Mouse (Mus musculus) MEL (cell line): Measurements from ENCODE around the gene Dusp16. TPM values are rescaled to one million over a fixed set of nuclear protein-coding genes. Genes with fewer than 3 reads are reported as not detected.
A peak's percentile ranks its signal among the peaks of the same experiment; 100 is the strongest.

Source experiments
- DNase-seq: peaks from one replicate; pipeline ENCODE4 v3.0.0; 2011; ENCODE audit warnings: low read depth, low spot score
- H3K27ac ChIP-seq: 2 replicates; pipeline ENCODE4 v1.5.1; 2012; ENCODE audit warnings: low read depth, mild to moderate bottlenecking, control low read depth, low read length, moderate library complexity; ENCODE audit not compliant: control insufficient read depth
- H3K27me3 ChIP-seq, 2 experiments: fragments of 150-350 bp in 1 of 2; sonication (generic) in 1 of 2; 2 replicates each; pipeline ENCODE4 v1.6.1; 2012; ENCODE audit warnings: low read length in 2 of 2, mild to moderate bottlenecking in 2 of 2, improper control_type of control experiment in 1 of 2, moderate library complexity in 1 of 2; ENCODE audit not compliant: insufficient read depth in 2 of 2, control insufficient read depth in 1 of 2
- H3K36me3 ChIP-seq, 2 experiments: 2 replicates each; pipeline ENCODE4 v1.6.1; 2012 to 2014; ENCODE audit warnings: low read length in 2 of 2, improper control_type of control experiment in 1 of 2, inconsistent platforms in 1 of 2, mild to moderate bottlenecking in 1 of 2; ENCODE audit not compliant: insufficient read depth in 2 of 2, control insufficient read depth in 1 of 2
- H3K4me1 ChIP-seq, 2 experiments: fragments of 150-350 bp in 1 of 2; sonication (generic) in 1 of 2; 2 replicates each; pipeline ENCODE4 v1.6.1; 2012; ENCODE audit warnings: low read length in 2 of 2, improper control_type of control experiment in 1 of 2, mild to moderate bottlenecking in 1 of 2; ENCODE audit not compliant: insufficient read depth in 2 of 2, control insufficient read depth in 1 of 2
- H3K4me3 ChIP-seq, 2 experiments: fragments of 150-350 bp in 1 of 2; sonication (generic) in 1 of 2; 2 replicates each; pipeline ENCODE4 v1.5.1; 2012; ENCODE audit warnings: low read depth in 2 of 2, low read length in 2 of 2, mild to moderate bottlenecking in 2 of 2, moderate library complexity in 2 of 2, control low read depth in 1 of 2, improper control_type of control experiment in 1 of 2; ENCODE audit not compliant: control insufficient read depth in 1 of 2, insufficient read depth in 1 of 2
- H3K79me2 ChIP-seq: 2 replicates; pipeline ENCODE4 v1.6.1; 2012; ENCODE audit warnings: mild to moderate bottlenecking, low read length, moderate library complexity; ENCODE audit not compliant: control insufficient read depth, poor library complexity, insufficient read depth
- H3K9ac ChIP-seq: 2 replicates; pipeline ENCODE4 v1.6.1; 2012; ENCODE audit warnings: low read depth, mild to moderate bottlenecking, control low read depth, low read length, moderate library complexity; ENCODE audit not compliant: control insufficient read depth, poor library complexity, severe bottlenecking
- H3K9me3 ChIP-seq: fragments of 150-350 bp; sonication (generic); replicated peaks from 2 replicates; pipeline ENCODE4 v1.6.1; 2012; ENCODE audit warnings: mild to moderate bottlenecking, low read length, improper control_type of control experiment, moderate library complexity; ENCODE audit not compliant: insufficient read depth
- BHLHE40 ChIP-seq: IDR thresholded peaks from 2 replicates; pipeline ENCODE4 v1.6.1; 2012; ENCODE audit warnings: low read depth, mild to moderate bottlenecking, inconsistent platforms, low read length, improper control_type of control experiment, borderline replicate concordance
- CHD1 ChIP-seq: IDR thresholded peaks from 2 replicates; pipeline ENCODE4 v1.6.1; 2012; ENCODE audit warnings: low read depth, mild to moderate bottlenecking, inconsistent platforms, low read length, improper control_type of control experiment
- CTCF ChIP-seq, 3 experiments: IDR thresholded peaks in 2 of 3; conservative IDR thresholded peaks in 1 of 3; 2 replicates each; pipeline ENCODE4 v1.5.1; 2011 to 2012; ENCODE audit warnings: low read length in 3 of 3, low read depth in 2 of 3, mild to moderate bottlenecking in 2 of 3, improper control_type of control experiment in 1 of 3, inconsistent platforms in 1 of 3, mixed read lengths in 1 of 3, moderate library complexity in 1 of 3; ENCODE audit not compliant: control insufficient read depth in 1 of 3, insufficient read depth in 1 of 3, poor library complexity in 1 of 3, severe bottlenecking in 1 of 3
- E2F4 ChIP-seq: IDR thresholded peaks from 2 replicates; pipeline ENCODE4 v1.6.1; 2011; ENCODE audit warnings: low read depth, low read length, improper control_type of control experiment, borderline replicate concordance
- ELF1 ChIP-seq: IDR thresholded peaks from 2 replicates; pipeline ENCODE4 v1.6.1; 2014; ENCODE audit warnings: low read depth, mild to moderate bottlenecking, inconsistent platforms, low read length, improper control_type of control experiment, moderate library complexity
- EP300 ChIP-seq, 2 experiments: IDR thresholded peaks; 2 replicates each; pipeline ENCODE4 v1.6.1; 2011; ENCODE audit warnings: improper control_type of control experiment in 2 of 2, low read length in 2 of 2, low read depth in 1 of 2, mild to moderate bottlenecking in 1 of 2
- ETS1 ChIP-seq: IDR thresholded peaks from 2 replicates; pipeline ENCODE4 v1.6.1; 2012; ENCODE audit warnings: low read depth, mild to moderate bottlenecking, inconsistent platforms, low read length, improper control_type of control experiment, moderate library complexity
- GABPA ChIP-seq: IDR thresholded peaks from 2 replicates; pipeline ENCODE4 v1.6.1; 2012; ENCODE audit warnings: low read depth, mild to moderate bottlenecking, inconsistent platforms, low read length, improper control_type of control experiment, moderate library complexity
- GATA1 ChIP-seq: IDR thresholded peaks from 2 replicates; pipeline ENCODE4 v1.6.1; 2011; ENCODE audit warnings: low read depth, low read length, improper control_type of control experiment
- HCFC1 ChIP-seq: IDR thresholded peaks from 2 replicates; pipeline ENCODE4 v1.6.1; 2012; ENCODE audit warnings: low read depth, mild to moderate bottlenecking, inconsistent platforms, low read length, improper control_type of control experiment, moderate library complexity
- KAT2A ChIP-seq: conservative IDR thresholded peaks from 2 replicates; pipeline ENCODE4 v1.6.1; 2012; ENCODE audit warnings: low read depth, low read length, improper control_type of control experiment, inconsistent platforms
- MAFK ChIP-seq: IDR thresholded peaks from 2 replicates; pipeline ENCODE4 v1.6.1; 2011; ENCODE audit warnings: low read depth, mild to moderate bottlenecking, low read length, improper control_type of control experiment, borderline replicate concordance
- MAX ChIP-seq: IDR thresholded peaks from 2 replicates; pipeline ENCODE4 v1.6.1; 2011; ENCODE audit warnings: low read length, improper control_type of control experiment
- MEF2A ChIP-seq: IDR thresholded peaks from 2 replicates; pipeline ENCODE4 v1.6.1; 2014; ENCODE audit warnings: low read depth, mild to moderate bottlenecking, inconsistent platforms, low read length, improper control_type of control experiment; ENCODE audit not compliant: poor library complexity, insufficient replicate concordance, severe bottlenecking; ENCODE audit errors: extremely low read depth
- MXI1 ChIP-seq: IDR thresholded peaks from 2 replicates; pipeline ENCODE4 v1.6.1; 2011; ENCODE audit warnings: mild to moderate bottlenecking, low read depth, low read length, improper control_type of control experiment
- MYC ChIP-seq: IDR thresholded peaks from 2 replicates; pipeline ENCODE4 v1.6.1; 2011; ENCODE audit warnings: low read depth, mild to moderate bottlenecking, low read length, improper control_type of control experiment, moderate library complexity
- NRF1 ChIP-seq: IDR thresholded peaks from 2 replicates; pipeline ENCODE4 v1.6.1; 2014; ENCODE audit warnings: low read depth, mild to moderate bottlenecking, inconsistent platforms, low read length, improper control_type of control experiment, moderate library complexity; ENCODE audit not compliant: poor library complexity, insufficient read depth, severe bottlenecking
- POLR2A ChIP-seq, 2 experiments: IDR thresholded peaks; 2 replicates each; pipeline ENCODE4 v1.6.1; 2011 to 2012; ENCODE audit warnings: low read length in 2 of 2, mild to moderate bottlenecking in 2 of 2, control low read depth in 1 of 2, improper control_type of control experiment in 1 of 2, low read depth in 1 of 2, moderate library complexity in 1 of 2; ENCODE audit not compliant: control insufficient read depth in 1 of 2, insufficient read depth in 1 of 2, poor library complexity in 1 of 2
- POLR2AphosphoS5 ChIP-seq: IDR thresholded peaks from 2 replicates; pipeline ENCODE4 v1.6.1; 2012; ENCODE audit warnings: low read depth, borderline replicate concordance, mild to moderate bottlenecking, inconsistent platforms, low read length, moderate library complexity, mixed read lengths
- SIN3A ChIP-seq: IDR thresholded peaks from 2 replicates; pipeline ENCODE4 v1.6.1; 2012; ENCODE audit warnings: low read length, improper control_type of control experiment, inconsistent platforms
- TAL1 ChIP-seq: IDR thresholded peaks from 2 replicates; pipeline ENCODE4 v1.6.1; 2012; ENCODE audit warnings: mild to moderate bottlenecking, inconsistent platforms, low read length, moderate library complexity, mixed read lengths
- TBP ChIP-seq: IDR thresholded peaks from 2 replicates; pipeline ENCODE4 v1.8.0; 2011; ENCODE audit warnings: low read depth, low read length, improper control_type of control experiment
- TCF12 ChIP-seq: IDR thresholded peaks from 2 replicates; pipeline ENCODE4 v1.6.1; 2014; ENCODE audit warnings: low read depth, mild to moderate bottlenecking, inconsistent platforms, low read length, improper control_type of control experiment, moderate library complexity
- UBTF ChIP-seq: IDR thresholded peaks from 2 replicates; pipeline ENCODE4 v1.6.1; 2012; ENCODE audit warnings: low read depth, mild to moderate bottlenecking, inconsistent platforms, low read length, improper control_type of control experiment, moderate library complexity, borderline replicate concordance; ENCODE audit not compliant: insufficient read depth
- USF1 ChIP-seq: IDR thresholded peaks from 2 replicates; pipeline ENCODE4 v1.6.1; 2014; ENCODE audit warnings: low read depth, mild to moderate bottlenecking, inconsistent platforms, low read length, improper control_type of control experiment, moderate library complexity
- USF2 ChIP-seq, 2 experiments: IDR thresholded peaks; 2 replicates each; pipeline ENCODE4 v1.6.1; 2011 to 2012; ENCODE audit warnings: improper control_type of control experiment in 2 of 2, low read length in 2 of 2, borderline replicate concordance in 1 of 2, inconsistent platforms in 1 of 2, low read depth in 1 of 2, mild to moderate bottlenecking in 1 of 2; ENCODE audit not compliant: insufficient read depth in 1 of 2
- ZC3H11A ChIP-seq: IDR thresholded peaks from 2 replicates; pipeline ENCODE4 v1.6.1; 2012; ENCODE audit warnings: low read depth, mild to moderate bottlenecking, inconsistent platforms, low read length, improper control_type of control experiment
- ZKSCAN1 ChIP-seq: IDR thresholded peaks from 2 replicates; pipeline ENCODE4 v1.6.1; 2012; ENCODE audit warnings: low read depth, mild to moderate bottlenecking, inconsistent platforms, low read length, improper control_type of control experiment, moderate library complexity
- polyA plus RNA-seq, 2 experiments: library from polyadenylated mRNA; stranded (reverse) in 1 of 2; unstranded in 1 of 2; fragments of >175 nt in 1 of 2; fragments of >200 nt in 1 of 2; gene quantifications; 2 replicates each; pipeline versions ENCODE4 v1.2.1 to v1.2.4; 2012; ENCODE audit warnings: low replicate concordance in 2 of 2, low read depth in 1 of 2; ENCODE audit not compliant: insufficient read length in 2 of 2, insufficient read depth in 1 of 2, missing spikeins in 1 of 2
- total RNA-seq: library from RNA; depleted of rRNA; stranded (reverse); fragments of 300-350 nt; gene quantifications from 2 replicates; pipeline ENCODE4 v1.2.3, GENCODE M21; 2012

The Dusp16 gene
- total and polyA plus RNA-seq, 3 experiments, result 1.9 to 6.9 TPM; not detected in 1

GRCm38 (mm10) chr6:134756058-134756457 is 36.4 kb downstream of the Dusp16 start:
- H3K79me2 ChIP-seq, result no peaks in the 10 kb centered on the region
- no peaks in the 10 kb centered on the region for H3K27me3 ChIP-seq
- H3K27ac ChIP-seq, result no peak overlapping the region
- no peak overlapping the region for H3K4me3 ChIP-seq
- peaks cover 0 to 5% of the 10 kb centered on the region in 2 experiments; a peak in 3 of 4 replicates for H3K36me3 ChIP-seq
- H3K9ac ChIP-seq, result no peak overlapping the region
- no peak for TF ChIP-seq MAFK
- TF ChIP-seq TCF12, result no peak
- no peak for TF ChIP-seq GATA1
- TF ChIP-seq BHLHE40, result no peak
- no peak for TF ChIP-seq MEF2A
- TF ChIP-seq USF1, result no peak
- no peak for TF ChIP-seq POLR2AphosphoS5
- no peak for TF ChIP-seq TBP
- no peak for TF ChIP-seq E2F4
- no peak for TF ChIP-seq TAL1
- no peak for TF ChIP-seq MAX
- TF ChIP-seq MXI1, result no peak
- TF ChIP-seq NRF1, result no peak
- no peak for TF ChIP-seq UBTF
- TF ChIP-seq USF2 (IDR thresholded peaks at IDR 0.05; ENCODE audit: borderline replicate concordance in 1 of 2, insufficient read depth in 1 of 2, low read depth in 1 of 2, low read length in 2 of 2), result no peak
- no peak for TF ChIP-seq CHD1
- TF ChIP-seq MYC, result no peak
- TF ChIP-seq EP300 (IDR thresholded peaks at IDR 0.05; ENCODE audit: low read depth in 1 of 2, low read length in 2 of 2), result no peak
- TF ChIP-seq CTCF (IDR thresholded peaks at IDR 0.05 in 2 of 3, conservative IDR thresholded peaks at IDR 0.05 in 1 of 3; ENCODE audit: control insufficient read depth in 1 of 3, insufficient read depth in 1 of 3, low read depth in 2 of 3, low read length in 3 of 3, poor library complexity in 1 of 3, severe bottlenecking in 1 of 3), result no peak
- no peaks in the 10 kb centered on the region for H3K9me3 ChIP-seq
- no peak for DNase-seq
- H3K4me1 ChIP-seq, result peaks cover 0 to 2% of the 10 kb centered on the region in 2 experiments; a peak in 1 of 4 replicates

DNA sequence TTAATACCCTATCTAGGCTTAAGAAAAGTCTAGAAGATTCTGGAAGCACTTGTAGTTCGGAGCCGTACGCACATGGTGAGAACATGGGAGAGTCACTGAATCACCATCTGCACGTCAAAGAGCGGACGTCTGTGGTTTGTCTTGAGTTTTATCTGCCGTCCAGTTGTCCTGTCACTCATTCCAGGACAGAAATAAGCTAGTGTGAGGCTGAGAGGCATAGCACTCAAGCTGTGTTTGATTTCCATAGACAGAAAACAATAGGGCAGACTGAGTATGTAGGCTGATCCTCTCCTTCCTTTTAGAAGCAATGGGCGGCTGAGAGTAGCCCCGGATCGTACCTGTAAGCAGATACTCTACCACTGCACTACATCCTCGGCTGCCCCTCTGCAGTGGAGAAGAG is 38.6 kb downstream of the Dusp16 start:
- DNase-seq, result peak; percentile 8
- TF ChIP-seq POLR2A (IDR thresholded peaks at IDR 0.05; ENCODE audit: control insufficient read depth in 1 of 2, insufficient read depth in 1 of 2, low read depth in 1 of 2, low read length in 2 of 2, poor library complexity in 1 of 2), result no peak
- no peak for TF ChIP-seq USF2 (IDR thresholded peaks at IDR 0.05; ENCODE audit: borderline replicate concordance in 1 of 2, insufficient read depth in 1 of 2, low read depth in 1 of 2, low read length in 2 of 2)
- TF ChIP-seq MAX, result no peak
- no peak for TF ChIP-seq KAT2A
- no peak for TF ChIP-seq BHLHE40
- TF ChIP-seq HCFC1, result no peak
- TF ChIP-seq USF1, result no peak
- no peak for TF ChIP-seq CTCF (IDR thresholded peaks at IDR 0.05 in 2 of 3, conservative IDR thresholded peaks at IDR 0.05 in 1 of 3; ENCODE audit: control insufficient read depth in 1 of 3, insufficient read depth in 1 of 3, low read depth in 2 of 3, low read length in 3 of 3, poor library complexity in 1 of 3, severe bottlenecking in 1 of 3)
- no peak for TF ChIP-seq POLR2AphosphoS5
- no peak for TF ChIP-seq GABPA
- TF ChIP-seq ELF1, result no peak
- no peak for TF ChIP-seq GATA1
- no peak for TF ChIP-seq ZKSCAN1
- no peak for TF ChIP-seq MXI1
- TF ChIP-seq ETS1, result no peak
- TF ChIP-seq ZC3H11A, result no peak
- TF ChIP-seq CHD1, result no peak
- no peak for TF ChIP-seq TCF12
- TF ChIP-seq SIN3A, result no peak
- H3K9me3 ChIP-seq, result no peaks in the 10 kb centered on the region
- H3K79me2 ChIP-seq, result no peaks in the 10 kb centered on the region
- H3K27me3 ChIP-seq, result no peaks in the 10 kb centered on the region
- no peak overlapping the region for H3K9ac ChIP-seq
- H3K4me1 ChIP-seq, result peaks cover 0 to 2% of the 10 kb centered on the region in 2 experiments; a peak in 1 of 4 replicates
- peaks cover 0 to 5% of the 10 kb centered on the region in 2 experiments; a peak in 3 of 4 replicates for H3K36me3 ChIP-seq
- no peak overlapping the region for H3K4me3 ChIP-seq
- no peak overlapping the region for H3K27ac ChIP-seq
